Mouse (Mus musculus): ENCODE data around the gene Ezr.
"Not testable (repeated sequence)": the region's sequence is repeated elsewhere in the genome, so short reads cannot be mapped to it uniquely, and the experiment has no call there.

The Ezr gene

DNA sequence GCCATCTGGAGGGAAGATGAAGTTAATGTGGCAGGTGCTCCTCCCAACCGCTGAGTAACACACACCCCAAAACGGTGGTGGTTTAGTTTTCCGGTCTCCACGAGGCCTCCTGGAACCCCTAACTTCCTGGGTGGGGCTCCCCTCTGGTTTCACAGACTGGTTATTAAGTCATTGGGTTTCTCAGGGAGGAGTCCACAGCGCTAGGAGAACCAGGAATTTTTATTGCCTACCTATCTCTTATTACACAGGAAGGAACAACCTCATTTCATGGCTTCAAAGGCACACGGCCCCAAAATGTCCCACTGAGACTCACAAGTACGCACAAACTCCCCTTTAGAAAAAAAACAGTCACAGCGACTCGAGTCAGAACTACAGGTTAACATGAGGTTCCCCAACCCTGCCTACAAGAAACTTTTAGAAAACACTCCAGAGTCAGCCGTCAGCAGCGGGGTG lies 38.8 kb downstream of the Ezr start:
- no peak for DNase-seq (ENCODE audit: low read depth, low spot score)

- DNase-seq (ENCODE audit: low read depth, low spot score): no peak
These were observed 39.5 kb downstream of the Ezr start for GRCm38 (mm10) chr17:6743039-6743575.

DNA sequence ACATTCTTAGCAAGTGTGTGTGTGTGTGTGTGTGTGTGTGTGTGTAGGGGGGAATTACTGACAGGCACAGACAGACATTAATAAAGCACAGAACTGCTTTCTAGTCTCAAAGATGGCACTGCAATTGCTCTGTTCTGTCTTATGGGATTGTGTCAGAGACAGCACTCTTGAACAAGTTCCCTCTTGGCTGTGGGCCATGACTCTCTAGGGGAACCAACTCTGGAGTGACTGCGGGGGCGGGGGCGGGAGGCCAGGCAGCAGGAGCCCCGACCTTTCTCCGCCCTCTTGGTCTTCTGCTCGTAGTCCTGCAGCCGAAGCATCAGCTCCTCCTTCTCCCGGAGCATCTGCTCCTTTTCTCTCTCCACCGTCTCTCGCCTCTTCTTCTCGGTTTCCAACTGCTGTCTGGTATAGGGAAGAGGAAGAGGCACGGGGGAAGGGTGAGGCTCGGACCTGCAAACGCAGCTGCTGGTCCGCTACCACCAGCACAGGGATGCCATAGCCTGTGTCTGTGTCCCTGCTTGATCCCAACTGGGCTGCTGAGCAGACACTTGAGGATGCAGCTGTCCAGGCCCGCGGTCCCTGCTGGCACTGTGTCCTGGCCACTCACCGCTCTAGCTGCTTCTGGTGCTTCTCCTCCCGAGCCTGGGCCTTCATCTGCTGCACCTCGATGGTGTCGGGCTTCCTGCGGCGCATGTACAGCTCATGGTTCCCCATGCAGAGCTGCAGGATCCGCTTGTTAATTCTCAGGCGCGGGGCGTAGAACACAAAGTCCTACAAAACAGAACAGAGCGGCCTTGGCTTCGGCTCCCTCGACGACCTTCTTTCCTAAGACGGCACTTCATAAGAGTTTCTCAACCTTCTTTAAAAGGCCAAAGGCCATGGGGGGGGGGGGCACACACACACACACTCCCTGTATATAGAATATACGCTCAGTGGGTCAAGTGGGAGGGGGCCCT lies 40.2 kb downstream of the Ezr start:
- DNase-seq (ENCODE audit: low read depth, low spot score): peak; percentile 9

DNA sequence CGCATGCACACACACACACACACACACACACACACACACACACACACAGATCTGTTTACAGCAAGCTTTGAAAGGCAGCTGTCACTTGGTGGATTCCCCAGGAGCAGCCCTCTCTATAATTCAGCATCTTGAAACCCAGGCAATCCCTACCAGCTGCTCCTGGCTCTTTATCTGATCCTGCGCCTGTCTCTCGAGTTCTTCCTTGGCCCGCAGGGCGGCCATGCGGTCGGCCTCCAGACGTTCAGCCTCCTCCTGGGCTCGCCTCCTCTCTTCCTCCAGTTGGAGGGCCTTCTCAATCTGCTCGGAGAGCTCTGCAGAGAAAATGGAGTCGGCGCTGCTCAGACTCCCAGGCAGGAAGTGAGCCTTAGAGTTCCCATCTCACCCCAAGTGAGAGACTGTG lies 41.3 kb downstream of the Ezr start:
- DNase-seq (ENCODE audit: low read depth, low spot score): no peak

DNA sequence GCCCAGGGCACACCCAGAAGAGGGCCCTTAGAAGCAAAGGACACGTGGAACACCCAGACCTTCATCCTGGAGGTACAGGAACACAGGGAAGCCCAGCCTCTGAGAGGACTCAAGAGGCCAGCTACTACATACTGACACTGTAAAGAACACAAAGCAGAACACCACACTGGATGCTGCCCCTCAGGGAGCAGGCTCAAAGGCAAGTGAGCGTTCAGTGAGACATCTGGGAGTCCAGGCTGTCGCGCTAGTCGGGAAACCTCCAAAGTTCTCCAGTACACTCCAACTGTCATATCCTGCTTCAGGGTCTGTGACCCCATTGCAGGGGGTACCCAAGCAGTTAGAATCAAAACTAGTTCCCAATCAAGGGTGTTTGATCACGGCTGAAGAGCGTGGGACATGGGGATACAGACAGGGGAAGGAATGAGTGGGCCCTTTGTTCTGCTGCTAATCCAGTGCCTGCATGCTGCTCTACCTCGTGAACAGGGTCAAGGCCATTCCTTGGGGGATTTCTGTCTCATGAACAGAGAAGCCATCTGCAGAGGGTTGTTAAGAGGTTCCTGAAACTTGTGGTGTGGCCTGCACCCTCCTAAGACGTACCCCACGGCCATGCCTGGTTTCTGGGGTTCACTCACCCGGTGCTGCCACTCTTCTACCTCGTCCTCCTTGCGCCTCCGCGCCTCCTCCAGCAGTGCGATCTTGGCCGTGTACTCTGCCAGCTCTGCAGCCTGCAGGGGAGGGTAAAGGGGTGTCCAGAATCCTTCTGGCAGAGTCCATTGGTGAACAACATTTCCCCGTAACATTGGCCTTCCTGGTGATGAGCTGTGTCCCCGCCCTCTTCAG lies 42.0 kb downstream of the Ezr start:
- DNase-seq (ENCODE audit: low read depth, low spot score): no peak

- DNase-seq (ENCODE audit: low read depth, low spot score): no peak
These were observed 42.8 kb downstream of the Ezr start for GRCm38 (mm10) chr17:6739756-6740155.

- no peak for DNase-seq (ENCODE audit: low read depth, low spot score)
These were observed 43.3 kb downstream of the Ezr start for GRCm38 (mm10) chr17:6739266-6739665.

DNA sequence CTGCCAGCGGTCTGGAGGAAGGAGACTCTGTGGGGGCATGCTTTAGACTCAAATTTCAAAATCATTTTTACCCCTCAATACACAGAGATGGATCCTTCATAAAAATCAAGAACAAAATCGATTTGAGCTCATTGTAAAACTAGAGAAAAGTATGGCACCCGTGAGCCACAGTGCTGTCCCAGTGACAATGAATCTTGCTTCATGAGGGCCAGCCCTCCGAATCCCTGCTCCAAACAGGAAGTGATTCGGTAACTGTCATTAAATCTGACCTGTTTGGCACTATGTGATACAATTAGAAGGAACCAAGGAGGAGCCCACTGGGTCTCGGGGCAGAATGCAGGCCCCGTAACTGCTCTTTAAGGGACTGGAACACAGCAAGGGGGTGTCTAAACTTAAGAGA lies 43.7 kb downstream of the Ezr start:
- DNase-seq (ENCODE audit: low read depth, low spot score): no peak

DNA sequence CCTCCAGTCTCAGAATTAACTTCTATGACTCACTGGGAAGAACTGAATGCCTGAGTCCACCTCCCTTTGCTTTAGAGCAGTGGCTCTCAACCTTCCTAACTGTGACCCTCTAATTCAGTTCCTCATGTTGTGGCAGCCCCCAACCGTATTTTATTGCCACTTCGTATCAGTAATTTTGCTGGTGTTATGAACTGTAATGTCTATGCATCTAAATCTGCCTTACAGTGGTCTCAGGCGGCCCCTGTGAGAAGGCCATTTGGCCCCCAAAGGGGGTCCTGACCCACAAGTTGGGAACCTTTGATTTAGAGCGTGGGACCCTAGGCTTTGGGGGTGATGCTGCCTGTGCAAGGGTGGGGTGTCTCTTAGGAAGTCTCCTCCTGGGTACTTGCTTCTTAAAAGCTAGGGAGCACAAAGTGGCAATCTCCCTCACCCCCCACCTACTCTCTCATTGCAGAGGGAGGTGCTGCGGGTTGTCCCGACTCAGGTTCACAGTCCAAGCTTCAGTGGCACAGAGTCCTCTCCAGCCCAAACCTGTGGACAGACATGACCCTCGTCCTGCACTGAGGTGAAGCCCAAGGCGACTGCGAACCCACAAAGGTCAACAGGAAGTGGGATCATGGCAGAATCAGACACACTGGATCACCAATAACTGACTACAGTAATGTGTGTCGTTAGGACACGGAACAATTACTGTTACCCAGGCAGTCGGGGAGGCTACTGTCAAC lies 45.1 kb downstream of the Ezr start:
- no peak for DNase-seq (ENCODE audit: low read depth, low spot score)

GRCm38 (mm10) chr17:6736306-6737272 lies 46.0 kb downstream of the Ezr start:
- no peak for DNase-seq (ENCODE audit: low read depth, low spot score)

DNA sequence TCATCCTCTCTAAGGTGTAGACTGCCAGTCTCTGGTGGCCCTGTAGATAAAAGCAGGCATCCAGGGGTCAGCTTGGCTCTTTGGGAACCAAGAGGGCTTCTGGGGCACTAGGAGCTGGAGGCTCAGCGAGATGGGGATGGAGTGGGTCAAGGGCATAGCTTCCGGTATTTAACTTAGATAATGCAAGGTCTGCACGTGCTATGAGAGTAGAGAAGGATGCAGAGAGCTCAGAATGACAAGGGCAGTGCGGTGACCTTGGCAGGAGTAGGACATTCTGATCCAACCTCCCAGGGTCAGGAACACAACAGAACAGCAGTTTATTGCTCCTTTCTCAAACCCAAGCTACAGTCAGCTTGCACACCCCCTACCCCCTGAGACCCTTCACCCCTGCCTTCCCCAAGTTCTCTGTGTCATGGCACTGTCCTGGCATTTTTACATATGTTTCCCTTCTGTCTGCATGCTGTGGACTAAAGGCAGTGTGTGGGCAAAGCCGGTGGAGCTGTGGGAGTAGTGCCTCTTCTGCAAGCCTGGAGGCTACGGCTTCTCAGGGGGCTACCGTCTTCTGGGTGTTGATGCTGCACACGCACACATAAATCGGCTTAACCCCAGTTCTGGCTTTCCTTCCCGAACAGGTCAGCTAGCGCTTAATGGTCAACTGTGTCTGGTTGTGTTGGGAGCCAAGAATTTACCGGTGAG lies 47.7 kb downstream of the Ezr start:
- no peak for DNase-seq (ENCODE audit: low read depth, low spot score)

DNA sequence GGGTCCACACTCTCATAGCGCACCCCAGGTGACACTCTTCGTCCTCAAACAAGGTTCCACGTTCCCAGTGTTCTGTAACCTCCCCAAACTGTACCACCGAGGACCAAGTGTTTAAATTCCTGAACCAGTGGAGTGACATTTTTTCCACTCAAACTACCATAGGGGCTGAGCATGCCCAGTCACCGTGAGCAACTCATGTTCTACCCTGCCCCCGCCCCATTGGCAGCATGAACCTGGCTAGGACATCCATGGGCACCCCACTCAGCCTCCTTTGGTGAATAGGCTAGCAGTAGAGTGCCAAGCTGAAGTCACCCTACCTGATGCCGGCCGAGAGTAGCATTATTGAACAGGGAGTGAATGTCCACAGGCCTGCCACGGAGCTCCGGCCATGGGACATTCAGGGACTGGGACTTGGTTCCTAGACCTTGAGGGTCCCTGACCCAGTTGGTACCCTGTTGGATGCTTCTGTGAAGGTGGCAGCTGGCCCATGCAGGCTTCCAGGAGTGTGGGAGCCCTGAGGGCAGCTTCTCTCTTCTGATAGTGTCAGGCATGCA lies 49.2 kb downstream of the Ezr start:
- DNase-seq (ENCODE audit: low read depth, low spot score): no peak

- no peak for DNase-seq (ENCODE audit: low read depth, low spot score)
These were observed 49.9 kb downstream of the Ezr start for GRCm38 (mm10) chr17:6732665-6733064.

GRCm38 (mm10) chr17:6731634-6732033 lies 51.0 kb downstream of the Ezr start:
- no peak for DNase-seq (ENCODE audit: low read depth, low spot score)

- DNase-seq (ENCODE audit: low read depth, low spot score): no peak
These were observed 51.5 kb downstream of the Ezr start for GRCm38 (mm10) chr17:6731132-6731531.

DNA sequence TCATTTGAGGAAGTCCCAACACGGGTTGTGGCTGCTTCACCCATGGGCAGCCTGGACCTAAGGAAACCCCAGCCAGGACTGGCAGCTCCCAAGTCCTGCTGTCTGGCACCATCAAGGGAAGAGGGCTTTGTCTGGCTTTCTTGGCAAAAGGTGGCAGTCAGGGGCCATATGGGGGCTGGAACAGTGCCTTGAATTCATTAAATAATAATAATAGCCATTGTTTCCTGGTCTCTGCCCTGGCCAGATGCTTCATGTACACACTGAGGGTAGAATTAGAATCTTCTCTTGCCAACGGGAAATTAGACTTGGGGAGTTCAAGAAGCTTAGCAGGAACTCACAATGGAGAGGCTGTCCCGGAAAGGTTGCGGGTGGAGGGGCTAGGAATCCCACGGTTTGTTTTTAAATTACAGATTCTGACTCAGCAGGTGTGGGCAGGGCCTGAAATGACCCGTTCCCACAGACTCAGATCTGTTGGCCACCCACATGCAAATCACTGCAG lies 53.3 kb downstream of the Ezr start:
- no peak for DNase-seq (ENCODE audit: low read depth, low spot score)

GRCm38 (mm10) chr17:6727996-6728610 lies 54.5 kb downstream of the Ezr start:
- DNase-seq (ENCODE audit: low read depth, low spot score): no peak

- DNase-seq (ENCODE audit: low read depth, low spot score): not testable (repeated sequence)
These were observed 68.6 kb downstream of the Ezr start for GRCm38 (mm10) chr17:6713944-6714343.

- DNase-seq (ENCODE audit: low read depth, low spot score): not testable (repeated sequence)
These were observed 69.1 kb downstream of the Ezr start for GRCm38 (mm10) chr17:6713483-6713882.
